Mouse (Mus musculus): Measurements from ENCODE around the gene Tuba4a. TPM values are rescaled to one million over a fixed set of nuclear protein-coding genes. Genes with fewer than 3 reads are reported as not detected.

Tuba4a gene
- polyA plus RNA-seq, 1 experiment from 2014 or later: 12.9 TPM

DNA sequence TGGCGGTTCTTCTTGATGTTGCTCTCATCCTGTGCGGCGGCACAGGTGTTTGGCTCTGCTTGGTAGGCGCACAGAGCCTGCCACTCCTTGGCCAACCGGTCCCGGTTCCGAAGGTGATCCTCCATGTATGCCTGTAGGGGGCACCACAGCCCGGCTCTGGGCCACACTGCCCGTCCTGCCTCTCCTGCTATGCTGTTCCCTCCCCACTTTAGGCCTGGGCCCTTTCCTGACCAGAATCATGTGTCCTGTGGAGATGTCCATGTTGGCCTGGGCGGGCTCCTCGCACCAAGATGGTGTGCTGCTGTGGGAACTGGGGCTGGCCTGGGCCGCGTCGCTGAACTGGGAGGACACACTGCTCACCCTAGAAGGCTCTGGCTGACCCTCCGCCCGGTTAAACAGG lies 33.4 kb upstream of the Tuba4a start:
- ATAC-seq (replicated peaks; ENCODE audit: low FRiP score) (no peak), DNase-seq (ENCODE audit: low spot score) (no peak)
- Histone ChIP-seq H3K9me3 (ENCODE audit: control insufficient read depth, low read length) (no peaks in the 10 kb centered on the region), H3K36me3 (ENCODE audit: control insufficient read depth, insufficient read depth, low read length) (no peaks in the 10 kb centered on the region), H3K4me1 (replicated peaks; ENCODE audit: control insufficient read depth, insufficient read depth, low read length) (no peaks in the 10 kb centered on the region), H3K27me3 (ENCODE audit: control insufficient read depth, insufficient read depth, low read length) (peaks cover 2% of the 10 kb centered on the region; the same call in 1 of the 2 replicates), H3K27ac (ENCODE audit: low read depth, low read length) (no peak overlapping the region), H3K9ac (ENCODE audit: low read length) (no peak overlapping the region), H3K4me2 (ENCODE audit: low read depth, low read length, severe bottlenecking) (no peak overlapping the region), H3K4me3 (ENCODE audit: low read depth, low read length) (no peak overlapping the region)
- 76% methylated on average over 16 of the region's 16 CpGs for WGBS

DNA sequence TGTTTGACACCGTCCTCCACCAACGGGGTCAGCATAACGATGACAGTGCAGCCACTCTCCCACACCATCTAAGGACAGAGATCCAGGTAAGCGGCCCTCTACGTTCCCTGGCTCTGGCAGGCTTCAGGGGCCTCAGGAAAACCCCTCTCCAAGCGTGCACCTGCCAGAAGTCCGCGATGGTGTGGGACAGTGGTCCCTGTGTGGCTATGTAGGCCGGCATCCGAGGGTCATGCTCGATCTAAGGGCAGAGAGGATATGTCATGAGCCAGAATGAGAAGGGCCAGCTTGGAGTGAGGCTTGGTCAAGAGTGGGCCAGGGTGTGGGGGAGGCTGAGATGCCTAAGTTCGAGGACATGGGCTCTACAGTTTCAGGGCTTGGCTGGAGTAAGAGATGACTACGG lies 32.6 kb upstream of the Tuba4a start:
- no peak overlapping the region for H3K4me3 ChIP-seq (ENCODE audit: low read depth, low read length)
- H3K27ac ChIP-seq (ENCODE audit: low read depth, low read length): no peak overlapping the region
- ATAC-seq (replicated peaks; ENCODE audit: low FRiP score) (no peak), DNase-seq (ENCODE audit: low spot score) (no peak)
- 73% methylated on average over 13 of the region's 13 CpGs for WGBS
- H3K4me1 ChIP-seq (replicated peaks; ENCODE audit: control insufficient read depth, insufficient read depth, low read length): no peaks in the 10 kb centered on the region
- H3K9me3 ChIP-seq (ENCODE audit: control insufficient read depth, low read length): no peaks in the 10 kb centered on the region
- no peaks in the 10 kb centered on the region for H3K36me3 ChIP-seq (ENCODE audit: control insufficient read depth, insufficient read depth, low read length)
- H3K9ac ChIP-seq (ENCODE audit: low read length): no peak overlapping the region
- peaks cover 2% of the 10 kb centered on the region; the same call in 1 of the 2 replicates for H3K27me3 ChIP-seq (ENCODE audit: control insufficient read depth, insufficient read depth, low read length)
- H3K4me2 ChIP-seq (ENCODE audit: low read depth, low read length, severe bottlenecking): no peak overlapping the region

DNA sequence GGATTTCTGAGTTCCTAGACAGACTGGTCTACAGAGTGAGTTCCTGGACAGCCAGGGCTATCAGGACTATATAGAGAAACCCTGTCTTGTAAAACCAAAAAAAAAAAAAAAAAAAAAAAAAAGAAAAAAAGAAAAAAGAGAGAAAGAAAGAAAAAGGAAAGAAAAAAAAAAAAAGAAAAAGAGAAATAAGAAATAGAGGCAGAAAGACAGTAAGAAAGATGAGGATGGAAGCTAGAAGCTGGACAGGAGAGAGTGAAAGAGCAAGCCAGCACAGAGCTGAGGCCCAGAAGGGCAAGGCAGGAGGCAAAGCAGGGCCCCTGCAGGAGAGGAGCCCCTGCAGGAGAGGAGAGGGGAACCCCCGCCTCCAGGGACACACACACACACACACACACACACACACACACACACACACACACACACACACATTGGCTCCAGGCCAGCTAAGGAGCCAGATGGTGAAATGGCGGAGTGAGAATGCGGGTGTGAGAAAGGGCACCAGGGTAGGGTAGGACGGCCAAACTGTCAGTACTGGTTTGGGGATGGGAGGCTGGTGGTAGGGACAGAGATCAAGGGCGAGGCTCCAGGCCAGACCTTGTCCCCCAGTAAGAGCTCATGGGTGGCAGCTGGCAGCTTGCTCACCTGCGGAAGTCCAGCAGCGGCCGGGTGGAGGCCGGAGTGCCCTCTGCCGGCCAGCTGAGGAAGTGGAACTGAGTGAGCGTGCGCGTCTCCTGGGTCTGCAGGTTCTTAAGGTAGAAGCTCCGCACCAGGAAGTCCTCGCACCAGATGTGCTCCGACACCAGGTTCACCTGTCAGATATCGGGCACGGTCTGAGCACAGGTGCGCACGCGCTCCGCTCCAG lies 31.7 kb upstream of the Tuba4a start:
- Histone ChIP-seq H3K27me3 (ENCODE audit: control insufficient read depth, insufficient read depth, low read length) (peaks cover 2% of the 10 kb centered on the region; the same call in 1 of the 2 replicates), H3K9ac (ENCODE audit: low read length) (no peak overlapping the region; the same call in 1 of the 2 replicates), H3K36me3 (ENCODE audit: control insufficient read depth, insufficient read depth, low read length) (no peaks in the 10 kb centered on the region), H3K9me3 (ENCODE audit: control insufficient read depth, low read length) (no peaks in the 10 kb centered on the region), H3K4me2 (ENCODE audit: low read depth, low read length, severe bottlenecking) (peak overlapping the region; percentile 40), H3K4me3 (ENCODE audit: low read depth, low read length) (peak overlapping the region; percentile 12; the same call in 1 of the 2 replicates), H3K27ac (ENCODE audit: low read depth, low read length) (no peak overlapping the region), H3K4me1 (replicated peaks; ENCODE audit: control insufficient read depth, insufficient read depth, low read length) (no peaks in the 10 kb centered on the region)
- ATAC-seq (replicated peaks; ENCODE audit: low FRiP score): peak; percentile 67
- DNase-seq (ENCODE audit: low spot score): peak; percentile 87
- 6% methylated on average over 22 of the region's 22 CpGs for WGBS

DNA sequence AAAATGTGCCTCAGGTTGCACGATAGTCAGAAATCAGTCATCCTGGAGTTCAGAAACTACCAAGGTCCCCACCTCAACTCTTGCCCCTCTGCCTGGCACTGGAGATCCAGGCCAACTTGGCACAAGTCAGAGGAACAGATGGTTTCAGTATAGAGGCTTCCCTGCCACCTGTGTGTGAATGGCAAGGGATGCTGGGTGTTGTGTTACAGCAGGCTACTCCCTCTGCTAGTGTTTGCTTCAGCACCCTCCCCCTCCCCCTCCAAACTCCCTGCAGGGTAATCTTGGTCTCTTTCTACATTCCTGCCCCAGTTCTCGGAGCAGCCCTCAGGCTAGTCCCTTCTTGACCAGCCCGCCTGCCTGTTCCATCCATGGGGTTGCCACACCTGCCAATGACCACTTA lies 30.8 kb upstream of the Tuba4a start:
- no peak overlapping the region for H3K4me3 ChIP-seq (ENCODE audit: low read depth, low read length)
- no peak overlapping the region for H3K27ac ChIP-seq (ENCODE audit: low read depth, low read length)
- DNase-seq (ENCODE audit: low spot score) (no peak), ATAC-seq (replicated peaks; ENCODE audit: low FRiP score) (no peak)
- H3K9me3 ChIP-seq (ENCODE audit: control insufficient read depth, low read length): no peaks in the 10 kb centered on the region
- no peak overlapping the region for H3K4me2 ChIP-seq (ENCODE audit: low read depth, low read length, severe bottlenecking)
- 58% methylated on average over 3 of the region's 3 CpGs for WGBS
- H3K27me3 ChIP-seq (ENCODE audit: control insufficient read depth, insufficient read depth, low read length): peaks cover 2% of the 10 kb centered on the region; the same call in 1 of the 2 replicates
- H3K9ac ChIP-seq (ENCODE audit: low read length): no peak overlapping the region
- H3K36me3 ChIP-seq (ENCODE audit: control insufficient read depth, insufficient read depth, low read length): no peaks in the 10 kb centered on the region
- no peaks in the 10 kb centered on the region for H3K4me1 ChIP-seq (replicated peaks; ENCODE audit: control insufficient read depth, insufficient read depth, low read length)

GRCm38 (mm10) chr1:75248041-75248772 lies 28.5 kb upstream of the Tuba4a start:
- no peaks in the 10 kb centered on the region for H3K36me3 ChIP-seq (ENCODE audit: control insufficient read depth, insufficient read depth, low read length)
- no peak overlapping the region for H3K4me2 ChIP-seq (ENCODE audit: low read depth, low read length, severe bottlenecking)
- 68% methylated on average over 9 of the region's 9 CpGs for WGBS
- peaks cover 2% of the 10 kb centered on the region; the same call in 1 of the 2 replicates for H3K27me3 ChIP-seq (ENCODE audit: control insufficient read depth, insufficient read depth, low read length)
- H3K9me3 ChIP-seq (ENCODE audit: control insufficient read depth, low read length): no peaks in the 10 kb centered on the region
- DNase-seq (ENCODE audit: low spot score) (no peak), ATAC-seq (replicated peaks; ENCODE audit: low FRiP score) (no peak)
- no peaks in the 10 kb centered on the region for H3K4me1 ChIP-seq (replicated peaks; ENCODE audit: control insufficient read depth, insufficient read depth, low read length)
- peak overlapping the region; percentile 17; the same call in 1 of the 2 replicates for H3K9ac ChIP-seq (ENCODE audit: low read length)
- H3K27ac ChIP-seq (ENCODE audit: low read depth, low read length): no peak overlapping the region
- H3K4me3 ChIP-seq (ENCODE audit: low read depth, low read length): no peak overlapping the region

DNA sequence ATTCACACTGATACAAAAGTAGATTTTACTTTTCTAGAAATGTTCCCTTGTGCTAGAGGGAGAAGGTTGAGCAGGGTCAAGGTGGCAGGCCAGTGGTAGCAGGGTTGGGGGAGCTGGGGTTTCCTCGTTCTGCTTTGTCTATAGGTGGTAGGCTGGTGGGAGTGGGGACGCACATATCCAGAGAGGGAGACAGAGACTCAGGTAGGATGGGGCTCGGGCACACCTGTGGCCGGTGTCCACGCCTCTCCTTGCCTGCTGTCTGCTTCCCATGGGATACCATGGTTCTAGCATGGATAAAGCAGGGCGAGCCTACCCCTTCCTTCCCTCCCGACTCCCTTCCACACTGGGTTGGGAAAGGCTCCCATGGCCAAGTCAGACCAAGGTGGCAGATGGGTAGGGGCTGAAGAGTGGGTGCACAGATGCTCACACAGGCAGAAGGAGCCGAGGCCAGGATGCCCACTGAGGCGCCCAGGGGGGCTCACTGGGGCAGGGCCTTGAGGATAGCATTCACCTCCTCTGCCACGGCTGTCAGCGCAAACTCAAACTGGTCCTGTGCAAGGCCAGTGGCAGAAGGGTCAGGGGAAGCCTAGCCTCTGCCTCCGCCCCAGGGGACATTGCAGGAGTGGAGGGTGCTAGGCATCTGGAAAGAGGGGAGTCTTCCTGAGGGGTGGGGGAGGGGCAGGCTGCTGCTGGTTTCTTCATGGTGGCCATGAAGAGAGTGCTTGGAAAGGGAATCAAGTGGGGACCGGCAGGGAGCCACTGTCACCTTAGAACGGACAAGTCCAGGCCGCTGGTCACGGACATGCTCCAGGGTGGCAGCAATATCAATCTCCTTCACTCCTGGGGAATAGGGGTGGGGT lies 27.6 kb upstream of the Tuba4a start:
- DNase-seq (ENCODE audit: low spot score): no peak
- Histone ChIP-seq H3K4me2 (ENCODE audit: low read depth, low read length, severe bottlenecking) (no peak overlapping the region), H3K27ac (ENCODE audit: low read depth, low read length) (no peak overlapping the region), H3K4me1 (replicated peaks; ENCODE audit: control insufficient read depth, insufficient read depth, low read length) (no peaks in the 10 kb centered on the region), H3K4me3 (ENCODE audit: low read depth, low read length) (no peak overlapping the region), H3K9me3 (ENCODE audit: control insufficient read depth, low read length) (no peaks in the 10 kb centered on the region), H3K36me3 (ENCODE audit: control insufficient read depth, insufficient read depth, low read length) (no peaks in the 10 kb centered on the region), H3K9ac (ENCODE audit: low read length) (no peak overlapping the region), H3K27me3 (ENCODE audit: control insufficient read depth, insufficient read depth, low read length) (peaks cover 2% of the 10 kb centered on the region; the same call in 1 of the 2 replicates)
- no peak for ATAC-seq (replicated peaks; ENCODE audit: low FRiP score)
- WGBS: 74% methylated on average over 16 of the region's 16 CpGs

DNA sequence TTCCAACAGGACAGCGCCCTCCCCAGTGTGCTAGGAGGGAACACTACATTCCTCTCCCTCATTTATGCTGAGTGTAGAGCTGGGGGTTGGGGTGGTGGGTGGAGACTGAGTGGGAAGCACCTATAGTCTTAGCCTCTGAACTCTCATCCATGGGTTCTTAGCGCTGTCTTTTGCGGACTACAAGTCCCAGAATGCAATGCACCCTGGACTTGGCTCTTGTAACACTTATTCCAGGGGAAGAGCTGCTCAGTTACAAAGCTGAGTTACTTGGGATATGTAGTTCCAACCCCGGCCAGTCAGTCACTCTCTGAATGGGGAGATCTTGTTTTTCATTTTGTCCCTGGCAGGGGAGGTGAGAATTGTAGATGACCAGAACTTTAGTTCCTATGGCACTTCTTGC lies 25.2 kb upstream of the Tuba4a start:
- H3K4me2 ChIP-seq (ENCODE audit: low read depth, low read length, severe bottlenecking): no peak overlapping the region
- no peak overlapping the region for H3K27ac ChIP-seq (ENCODE audit: low read depth, low read length)
- H3K9me3 ChIP-seq (ENCODE audit: control insufficient read depth, low read length): no peaks in the 10 kb centered on the region
- H3K4me1 ChIP-seq (replicated peaks; ENCODE audit: control insufficient read depth, insufficient read depth, low read length): no peaks in the 10 kb centered on the region
- H3K27me3 ChIP-seq (ENCODE audit: control insufficient read depth, insufficient read depth, low read length): no peaks in the 10 kb centered on the region
- ATAC-seq (replicated peaks; ENCODE audit: low FRiP score): peak; percentile 51; the same call in 1 of the 2 replicates
- no peak for DNase-seq (ENCODE audit: low spot score)
- no peak overlapping the region for H3K9ac ChIP-seq (ENCODE audit: low read length)
- no peaks in the 10 kb centered on the region for H3K36me3 ChIP-seq (ENCODE audit: control insufficient read depth, insufficient read depth, low read length)
- WGBS: 13% methylated on average over 4 of the region's 4 CpGs
- H3K4me3 ChIP-seq (ENCODE audit: low read depth, low read length): no peak overlapping the region

- H3K9me3 ChIP-seq (ENCODE audit: control insufficient read depth, low read length): no peaks in the 10 kb centered on the region
- no peak overlapping the region for H3K4me3 ChIP-seq (ENCODE audit: low read depth, low read length)
- no peak for DNase-seq (ENCODE audit: low spot score)
- 86% methylated on average over 12 of the region's 12 CpGs for WGBS
- no peak overlapping the region for H3K4me2 ChIP-seq (ENCODE audit: low read depth, low read length, severe bottlenecking)
- no peak overlapping the region for H3K9ac ChIP-seq (ENCODE audit: low read length)
- H3K27me3 ChIP-seq (ENCODE audit: control insufficient read depth, insufficient read depth, low read length): no peaks in the 10 kb centered on the region
- no peak overlapping the region for H3K27ac ChIP-seq (ENCODE audit: low read depth, low read length)
- no peaks in the 10 kb centered on the region for H3K4me1 ChIP-seq (replicated peaks; ENCODE audit: control insufficient read depth, insufficient read depth, low read length)
- no peaks in the 10 kb centered on the region for H3K36me3 ChIP-seq (ENCODE audit: control insufficient read depth, insufficient read depth, low read length)
- ATAC-seq (replicated peaks; ENCODE audit: low FRiP score): no peak
Measured at GRCm38 (mm10) chr1:75244175-75244826, 24.6 kb upstream of the Tuba4a start.
